Mouse (Mus musculus) kidney, embryonic 14.5 days (tissue): ENCODE results near the gene Fcrl6. TPM values are rescaled to one million over a fixed set of nuclear protein-coding genes. Genes with fewer than 3 reads are reported as not detected.
A peak's percentile ranks its signal among the peaks of the same experiment; 100 is the strongest.

Experiments used
- ATAC-seq: fragments of 200-750 bp; cut with Nextera tagmentation; 2 replicates; pipeline ENCODE4 v1.8.0; 2017; ENCODE audit warnings: moderate number of reproducible peaks, mild to moderate bottlenecking, moderate TSS enrichment, moderate library complexity; ENCODE audit not compliant: low FRiP score, low TSS enrichment
- H3K27ac ChIP-seq: fragments of 300-500 bp; sonication (generic); 2 replicates; pipeline ENCODE4 v1.5.1; 2014; ENCODE audit warnings: low read depth, mild to moderate bottlenecking, low read length, moderate library complexity, mixed read lengths
- H3K27me3 ChIP-seq: fragments of 300-500 bp; sonication (generic); 2 replicates; pipeline ENCODE4 v1.6.1; 2014; ENCODE audit warnings: mild to moderate bottlenecking, low read length; ENCODE audit not compliant: control insufficient read depth, insufficient read depth
- H3K36me3 ChIP-seq: fragments of 300-500 bp; sonication (generic); 2 replicates; pipeline ENCODE4 v1.6.1; 2014; ENCODE audit warnings: low read length, mixed read lengths; ENCODE audit not compliant: control insufficient read depth, insufficient read depth
- H3K4me1 ChIP-seq: fragments of 300-500 bp; sonication (generic); 2 replicates; pipeline ENCODE4 v1.6.1; 2014; ENCODE audit warnings: low read length, mixed read lengths; ENCODE audit not compliant: control insufficient read depth, insufficient read depth
- H3K4me2 ChIP-seq: fragments of 300-500 bp; sonication (generic); replicated peaks from 2 replicates; pipeline ENCODE4 v1.6.1; 2014; ENCODE audit warnings: low read depth, mild to moderate bottlenecking, low read length
- H3K4me3 ChIP-seq: fragments of 300-500 bp; sonication (generic); 2 replicates; pipeline ENCODE4 v1.5.1; 2014; ENCODE audit warnings: mild to moderate bottlenecking, low read length
- H3K9ac ChIP-seq: fragments of 300-500 bp; sonication (generic); 2 replicates; pipeline ENCODE4 v1.6.1; 2014; ENCODE audit warnings: low read depth, mild to moderate bottlenecking, low read length, moderate library complexity
- H3K9me3 ChIP-seq: fragments of 300-500 bp; sonication (generic); 2 replicates; pipeline ENCODE4 v1.6.1; 2016; ENCODE audit warnings: low read length; ENCODE audit not compliant: control insufficient read depth
- WGBS: fragments of 180-500 bp; shearing (Covaris S2); extraction: QIAGEN DNeasy Blood & Tissue Kit; methylation state at CpG from one replicate; pipeline ENCODE4 v1.1.7; 2014; 5-methylcytosine and 5-hydroxymethylcytosine counted together
- polyA plus RNA-seq: library from polyadenylated mRNA; unstranded; fragments of >200 nt; fragmentation: Nextera tagmentation; extraction: Ambion mirVana; gene quantifications from 2 replicates; pipeline ENCODE4 v1.2.1, GENCODE M21; 2014

Gene Fcrl6
- polyA plus RNA-seq, 1 experiment from 2014 or later, result not detected

DNA sequence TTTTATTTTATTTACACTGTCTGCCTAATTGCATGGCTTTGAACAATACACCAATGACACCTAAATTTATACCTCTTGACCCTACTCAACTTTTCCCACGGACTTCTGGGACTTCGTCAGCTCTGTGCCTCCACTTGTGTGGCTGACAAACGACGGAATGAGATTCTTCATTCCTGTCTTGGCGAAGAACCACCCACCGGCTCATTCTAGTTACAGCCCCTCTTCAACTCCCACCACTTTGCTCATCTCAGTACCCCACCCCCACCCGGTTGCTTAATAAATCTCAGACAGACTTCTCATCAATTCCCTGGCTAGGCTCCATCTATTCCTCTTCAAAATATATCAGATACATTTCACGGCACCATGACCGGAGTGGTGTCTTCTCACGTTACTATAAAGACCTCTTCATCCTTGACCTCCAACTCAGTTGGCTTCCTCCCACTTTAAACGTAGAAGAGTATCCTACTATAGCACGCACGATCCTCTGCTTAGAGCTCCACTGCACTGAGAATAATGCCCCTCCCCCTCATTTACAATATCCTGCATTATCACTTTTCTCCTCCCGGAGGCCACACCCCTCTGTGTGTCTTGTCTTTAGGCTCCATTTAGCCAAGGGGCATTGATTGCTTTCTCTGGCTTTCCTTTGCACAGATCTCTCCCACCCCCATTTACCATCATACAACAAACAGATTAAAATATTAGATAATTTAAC lies 15.2 kb upstream of the Fcrl6 start:
- Histone ChIP-seq H3K36me3 (no peaks in the 10 kb centered on the region), H3K9me3 (no peaks in the 10 kb centered on the region), H3K9ac (no peak overlapping the region), H3K27me3 (no peaks in the 10 kb centered on the region), H3K4me2 (peak overlapping the region; percentile 54), H3K27ac (no peak overlapping the region), H3K4me3 (peak overlapping the region; percentile 27), H3K4me1 (peaks cover 13% of the 10 kb centered on the region; the same call in 1 of the 2 replicates)
- peak; percentile 48 for ATAC-seq
- WGBS, result 14% methylated on average over 14 of the region's 14 CpGs

DNA sequence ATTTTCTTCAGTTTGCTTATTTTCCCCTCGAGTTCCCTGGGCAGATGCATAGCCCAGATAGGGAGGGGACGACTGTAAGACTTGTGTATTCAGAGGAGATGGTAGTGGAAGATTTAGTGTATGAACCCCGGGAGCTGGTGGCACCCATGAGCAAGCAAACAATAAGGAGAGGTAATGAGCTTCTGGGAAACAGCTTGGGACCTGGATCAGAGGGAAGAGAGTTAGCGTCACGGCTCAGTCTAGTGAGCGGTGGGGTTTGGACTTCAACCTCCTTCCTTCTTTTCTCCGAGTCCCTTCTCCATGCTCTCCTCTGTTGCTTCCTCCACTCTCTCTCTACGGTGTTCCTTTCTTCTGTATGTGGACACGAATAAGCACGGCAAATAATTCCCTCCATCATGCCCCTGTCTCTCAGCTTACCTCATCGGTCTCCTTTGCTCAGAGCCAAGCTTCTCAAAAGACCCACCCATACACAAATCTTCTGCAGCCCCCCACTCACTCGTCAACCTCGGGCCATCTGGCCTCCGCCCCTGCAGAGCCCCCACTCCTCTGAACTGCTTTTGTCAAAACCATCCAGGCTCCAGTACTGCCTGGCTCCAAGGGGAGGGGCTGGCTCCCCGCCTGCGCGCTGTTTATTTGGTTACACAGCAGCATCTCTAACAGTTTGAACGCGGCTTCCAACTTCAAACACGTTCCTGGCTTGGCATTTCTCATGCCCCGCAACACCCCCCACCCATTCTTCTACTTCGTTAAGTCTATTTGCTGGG lies 14.4 kb upstream of the Fcrl6 start:
- Histone ChIP-seq H3K4me3 (peak overlapping the region; percentile 27), H3K27me3 (no peaks in the 10 kb centered on the region), H3K36me3 (no peaks in the 10 kb centered on the region), H3K27ac (no peak overlapping the region), H3K9ac (peak overlapping the region; percentile 40; the same call in 1 of the 2 replicates), H3K9me3 (no peaks in the 10 kb centered on the region), H3K4me1 (peaks cover 13% of the 10 kb centered on the region; the same call in 1 of the 2 replicates), H3K4me2 (peak overlapping the region; percentile 54)
- ATAC-seq, result peak; percentile 14
- 10% methylated on average over 22 of the region's 22 CpGs for WGBS

DNA sequence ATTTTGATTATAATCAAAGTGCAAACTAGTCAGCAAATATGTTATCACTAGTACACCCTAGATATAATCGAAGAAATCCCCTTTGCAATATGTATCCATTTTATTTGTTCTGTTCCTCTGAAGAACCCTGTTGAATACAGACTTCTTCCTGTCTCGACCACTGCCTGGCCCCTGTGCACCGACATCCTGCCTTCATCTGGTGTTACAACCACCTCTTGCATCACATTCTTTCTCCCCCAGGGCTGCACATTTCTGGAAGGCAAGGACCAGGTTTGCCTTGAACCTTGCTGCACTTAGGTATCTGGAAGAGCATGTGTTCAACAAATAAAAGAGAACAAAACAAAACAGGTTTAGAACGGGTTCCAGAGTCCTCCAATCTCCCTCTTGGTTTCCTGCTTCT lies 13.1 kb upstream of the Fcrl6 start:
- H3K4me1 ChIP-seq, result peaks cover 13% of the 10 kb centered on the region; the same call in 1 of the 2 replicates
- H3K9ac ChIP-seq, result no peak overlapping the region
- no peaks in the 10 kb centered on the region for H3K9me3 ChIP-seq
- no peak overlapping the region for H3K27ac ChIP-seq
- 72% methylated on average over 4 of the region's 4 CpGs for WGBS
- H3K36me3 ChIP-seq, result no peaks in the 10 kb centered on the region
- no peak for ATAC-seq
- H3K4me3 ChIP-seq, result no peak overlapping the region
- no peak overlapping the region for H3K4me2 ChIP-seq
- H3K27me3 ChIP-seq, result no peaks in the 10 kb centered on the region

DNA sequence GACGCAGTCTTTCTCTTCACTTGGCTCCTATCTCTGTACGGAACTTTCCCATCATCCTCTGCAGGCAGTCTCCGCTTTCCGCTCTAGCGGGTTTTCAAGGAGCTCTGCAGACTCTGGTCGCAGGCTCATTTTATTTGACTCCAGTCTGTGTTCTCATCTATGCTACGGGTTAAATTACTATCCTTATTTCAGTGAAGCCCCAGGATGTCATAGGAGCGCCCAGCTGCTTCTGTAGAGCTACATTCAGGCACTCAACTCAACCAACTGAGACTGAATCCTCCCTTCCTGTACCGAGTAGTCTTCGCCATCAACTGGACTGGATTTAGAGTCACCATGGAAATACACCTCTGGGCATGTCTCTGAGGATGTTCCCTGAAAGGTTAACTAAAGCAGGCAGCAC lies 12.3 kb upstream of the Fcrl6 start:
- Histone ChIP-seq H3K27me3 (no peaks in the 10 kb centered on the region), H3K9ac (no peak overlapping the region), H3K4me3 (no peak overlapping the region), H3K4me1 (peaks cover 13% of the 10 kb centered on the region; the same call in 1 of the 2 replicates), H3K4me2 (no peak overlapping the region), H3K27ac (no peak overlapping the region), H3K9me3 (no peaks in the 10 kb centered on the region), H3K36me3 (no peaks in the 10 kb centered on the region)
- 50% methylated on average over 10 of the region's 10 CpGs for WGBS
- peak; percentile 29 for ATAC-seq

DNA sequence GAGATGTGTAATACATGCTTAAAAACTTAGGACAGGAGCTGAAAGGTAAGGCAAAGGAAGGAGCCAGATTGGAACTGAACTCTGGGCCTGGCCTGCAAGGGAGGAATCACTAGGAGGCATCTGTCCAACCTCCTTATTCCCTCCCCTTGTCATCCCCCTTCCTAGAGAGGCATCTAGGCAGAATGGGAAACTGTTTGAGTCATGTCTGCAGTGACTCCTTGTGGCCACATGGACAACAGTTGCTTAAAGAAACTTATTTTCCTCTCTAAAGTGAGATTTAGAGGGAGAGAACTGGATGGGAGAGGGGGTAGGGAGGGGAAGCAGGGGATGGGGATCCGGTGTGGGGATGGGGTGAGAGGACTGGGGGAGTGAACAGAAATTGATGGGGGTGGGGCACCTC lies 10.4 kb upstream of the Fcrl6 start:
- 41% methylated on average over 1 of the region's 1 CpGs for WGBS
- ATAC-seq, result no peak

DNA sequence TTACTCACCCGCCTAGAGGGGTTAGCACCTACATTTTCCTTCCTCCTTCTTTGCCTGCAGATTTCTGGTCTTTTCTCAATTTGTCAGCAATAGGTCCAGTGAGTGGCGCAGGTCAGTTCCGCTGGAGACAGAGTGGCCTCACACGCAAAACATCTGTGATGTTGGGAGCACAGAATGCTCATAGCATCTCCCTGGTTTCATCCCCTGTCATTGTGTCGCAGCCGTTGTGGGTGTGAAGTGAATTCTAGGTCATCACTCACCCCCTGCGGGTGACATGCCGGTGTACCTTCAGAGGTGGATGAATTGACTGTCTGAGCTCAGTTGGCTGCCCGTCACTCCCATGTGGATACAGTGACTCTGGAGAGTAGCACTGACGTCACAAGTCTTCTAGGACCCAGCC lies 9.0 kb upstream of the Fcrl6 start:
- Histone ChIP-seq H3K4me3 (no peak overlapping the region), H3K27me3 (no peaks in the 10 kb centered on the region), H3K9me3 (no peaks in the 10 kb centered on the region), H3K9ac (no peak overlapping the region), H3K36me3 (no peaks in the 10 kb centered on the region), H3K4me1 (0 out of 2 replicates have a peak, but pooled peaks cover 5% of the 10 kb centered on the region), H3K27ac (no peak overlapping the region), H3K4me2 (no peak overlapping the region)
- 85% methylated on average over 10 of the region's 10 CpGs for WGBS
- ATAC-seq, result no peak

More for the DNA sequence above, 10.4 kb upstream of the Fcrl6 start:
- H3K9ac ChIP-seq, result no peak overlapping the region
- no peaks in the 10 kb centered on the region for H3K36me3 ChIP-seq
- H3K4me1 ChIP-seq, result peaks cover 13% of the 10 kb centered on the region; the same call in 1 of the 2 replicates
- H3K27me3 ChIP-seq, result no peaks in the 10 kb centered on the region
- H3K4me3 ChIP-seq, result no peak overlapping the region
- H3K9me3 ChIP-seq, result no peaks in the 10 kb centered on the region
- H3K4me2 ChIP-seq, result no peak overlapping the region
- no peak overlapping the region for H3K27ac ChIP-seq

DNA sequence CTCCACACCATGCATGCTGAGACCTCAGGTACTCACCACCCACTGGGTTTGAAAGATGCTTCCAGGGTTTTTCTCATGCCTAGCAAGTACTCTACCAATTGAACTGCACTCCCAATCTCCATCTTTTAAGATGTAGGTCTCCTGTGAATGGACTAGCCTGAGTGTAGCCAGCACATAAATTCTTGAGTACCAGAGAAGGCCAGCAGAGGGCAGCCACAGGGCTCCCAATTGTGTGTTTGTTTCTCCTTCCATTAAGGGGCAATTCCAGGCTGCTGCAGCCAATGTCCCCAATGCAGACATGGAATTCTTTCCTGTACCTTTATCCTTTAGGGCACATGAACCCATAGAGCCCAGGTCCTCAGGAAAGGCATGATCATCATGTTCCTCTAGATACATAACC lies 7.9 kb downstream of the Fcrl6 start:
- no peak; the same call in 1 of the 2 replicates for ATAC-seq
- Histone ChIP-seq H3K9me3 (no peaks in the 10 kb centered on the region), H3K4me2 (no peak overlapping the region), H3K4me3 (no peak overlapping the region), H3K27ac (no peak overlapping the region), H3K36me3 (no peaks in the 10 kb centered on the region), H3K27me3 (no peaks in the 10 kb centered on the region; the same call in 1 of the 2 replicates), H3K9ac (no peak overlapping the region), H3K4me1 (no peaks in the 10 kb centered on the region)

DNA sequence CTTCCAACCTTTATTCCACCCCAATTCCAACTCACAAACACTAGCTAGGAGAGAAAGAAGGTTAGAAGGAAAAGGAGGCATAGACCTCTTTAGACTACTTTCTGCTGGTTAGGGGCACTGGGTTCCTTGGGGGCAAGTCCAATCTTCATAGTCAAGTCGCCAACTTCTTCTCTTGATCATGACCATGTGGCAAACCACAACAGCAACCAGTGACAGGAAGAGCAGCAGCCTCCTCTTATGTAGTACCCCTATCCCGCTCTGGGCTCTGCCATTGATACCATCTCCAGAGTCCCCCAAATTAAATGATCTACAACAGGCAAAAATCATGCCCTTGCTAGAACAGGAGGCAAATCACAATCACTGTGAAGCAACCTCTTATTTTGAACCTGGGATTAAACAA lies 8.4 kb downstream of the Fcrl6 start:
- Histone ChIP-seq H3K27ac (no peak overlapping the region), H3K9ac (no peak overlapping the region), H3K9me3 (no peaks in the 10 kb centered on the region), H3K4me1 (no peaks in the 10 kb centered on the region), H3K4me2 (no peak overlapping the region), H3K27me3 (no peaks in the 10 kb centered on the region; the same call in 1 of the 2 replicates), H3K36me3 (no peaks in the 10 kb centered on the region), H3K4me3 (no peak overlapping the region)
- WGBS, result 79% methylated on average over 2 of the region's 2 CpGs
- ATAC-seq, result no peak

DNA sequence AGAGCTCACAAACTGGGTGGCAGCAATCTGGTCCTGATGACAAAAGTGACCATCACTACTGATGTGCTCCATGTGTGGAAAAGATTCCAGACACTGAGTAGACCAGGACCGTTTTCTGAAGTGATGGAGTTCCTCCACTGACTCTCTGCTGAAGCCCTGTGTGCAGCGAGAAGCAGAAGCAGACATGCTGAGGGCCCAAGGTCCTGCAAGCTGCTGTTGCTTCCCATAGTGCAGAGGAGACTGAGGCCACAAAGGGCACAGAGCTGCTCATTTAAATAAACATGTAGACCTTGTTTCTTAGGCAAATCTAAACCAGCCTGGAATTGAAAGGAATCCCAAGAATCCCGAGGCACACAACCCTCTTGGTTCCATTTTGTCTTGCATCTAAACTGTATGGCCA lies 9.0 kb downstream of the Fcrl6 start:
- no peaks in the 10 kb centered on the region; the same call in 1 of the 2 replicates for H3K27me3 ChIP-seq
- 83% methylated on average over 3 of the region's 3 CpGs for WGBS
- H3K9ac ChIP-seq, result no peak overlapping the region
- H3K9me3 ChIP-seq, result no peaks in the 10 kb centered on the region
- ATAC-seq, result no peak
- H3K27ac ChIP-seq, result no peak overlapping the region
- H3K4me1 ChIP-seq, result no peaks in the 10 kb centered on the region
- H3K36me3 ChIP-seq, result no peaks in the 10 kb centered on the region
- H3K4me2 ChIP-seq, result no peak overlapping the region
- H3K4me3 ChIP-seq, result no peak overlapping the region
